Mouse (Mus musculus) stomach, postnatal 0 days (tissue): ENCODE results near the gene Nlgn1.

Experiments
- CTCF ChIP-seq: IDR thresholded peaks from 2 replicates; pipeline ENCODE4 v1.5.1; 2016; ENCODE audit warnings: antibody characterized with exemption, low read depth, mild to moderate bottlenecking, moderate library complexity
- EP300 ChIP-seq: optimal IDR thresholded peaks from 2 replicates; pipeline ENCODE3; 2016; ENCODE audit warnings: antibody characterized with exemption

DNA sequence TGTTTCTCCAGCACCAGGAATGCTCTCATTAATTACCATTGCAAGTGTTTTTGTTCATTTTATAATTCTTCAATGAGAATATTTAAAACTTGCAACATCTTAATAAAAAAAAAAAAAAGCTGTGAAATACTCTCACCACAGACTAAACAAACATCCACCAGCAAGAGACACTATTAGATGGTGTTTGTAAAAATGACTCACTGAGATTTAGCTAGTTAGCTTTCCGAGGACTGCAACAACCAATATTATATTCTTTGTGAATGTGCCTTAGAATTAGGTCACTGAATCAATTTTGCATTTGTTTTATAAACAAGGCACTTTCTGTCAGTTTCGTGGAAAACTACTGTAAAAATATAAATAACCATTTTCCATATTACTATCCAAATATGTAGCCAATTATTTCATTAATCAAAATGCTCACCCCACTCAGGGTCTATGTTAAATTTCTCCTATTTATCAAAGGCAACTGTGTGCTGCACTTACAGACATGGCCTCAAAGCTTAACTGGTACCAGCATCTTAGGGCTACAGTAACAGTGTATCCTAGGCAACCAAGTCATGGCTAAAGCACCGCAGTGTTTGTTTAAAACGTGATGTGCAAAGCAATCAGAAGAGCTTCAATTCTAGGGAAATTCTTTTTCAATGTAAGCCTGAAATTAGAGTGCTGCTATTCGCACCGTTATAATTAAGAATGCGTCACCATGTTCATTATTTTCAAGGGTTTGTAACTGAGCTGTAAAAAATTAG lies 329.2 kb downstream of the Nlgn1 start:
- TF ChIP-seq CTCF (no peak), EP300 (no peak)
